Mouse (Mus musculus): Measurements from ENCODE around the gene Cda.

DNA sequence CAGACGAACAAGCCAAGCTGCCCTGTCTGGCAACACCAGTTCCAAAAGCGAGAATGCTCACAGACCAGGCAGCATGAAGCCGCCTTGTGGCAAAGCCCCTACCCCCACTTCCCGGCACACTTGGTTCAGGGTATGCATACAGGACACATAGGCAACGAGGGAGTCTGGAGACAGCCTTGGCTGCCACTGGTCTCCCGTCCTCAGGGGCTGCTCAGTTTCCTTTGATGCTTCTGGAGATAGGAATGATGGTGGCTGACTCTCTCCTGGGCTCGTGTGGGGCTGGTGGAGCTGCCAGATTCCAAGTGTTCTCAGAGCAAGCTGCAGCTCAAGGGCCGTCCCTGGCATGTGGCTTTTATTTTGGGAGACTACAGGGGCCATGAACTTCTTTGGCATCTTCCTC lies 26.4 kb downstream of the Cda start:
- no peak for TF ChIP-seq POLR2A (IDR thresholded peaks at IDR 0.05; ENCODE audit: low read depth, low read length)
- no peak for TF ChIP-seq CTCF (IDR thresholded peaks at IDR 0.05; ENCODE audit: borderline replicate concordance, insufficient read depth, low read length)
